Mouse (Mus musculus): Measurements from ENCODE around the gene Kif3c. TPM values are rescaled to one million over a fixed set of nuclear protein-coding genes. Genes with fewer than 3 reads are reported as not detected.

Gene Kif3c
- polyA plus RNA-seq, 1 experiment, result 2.4 TPM

DNA sequence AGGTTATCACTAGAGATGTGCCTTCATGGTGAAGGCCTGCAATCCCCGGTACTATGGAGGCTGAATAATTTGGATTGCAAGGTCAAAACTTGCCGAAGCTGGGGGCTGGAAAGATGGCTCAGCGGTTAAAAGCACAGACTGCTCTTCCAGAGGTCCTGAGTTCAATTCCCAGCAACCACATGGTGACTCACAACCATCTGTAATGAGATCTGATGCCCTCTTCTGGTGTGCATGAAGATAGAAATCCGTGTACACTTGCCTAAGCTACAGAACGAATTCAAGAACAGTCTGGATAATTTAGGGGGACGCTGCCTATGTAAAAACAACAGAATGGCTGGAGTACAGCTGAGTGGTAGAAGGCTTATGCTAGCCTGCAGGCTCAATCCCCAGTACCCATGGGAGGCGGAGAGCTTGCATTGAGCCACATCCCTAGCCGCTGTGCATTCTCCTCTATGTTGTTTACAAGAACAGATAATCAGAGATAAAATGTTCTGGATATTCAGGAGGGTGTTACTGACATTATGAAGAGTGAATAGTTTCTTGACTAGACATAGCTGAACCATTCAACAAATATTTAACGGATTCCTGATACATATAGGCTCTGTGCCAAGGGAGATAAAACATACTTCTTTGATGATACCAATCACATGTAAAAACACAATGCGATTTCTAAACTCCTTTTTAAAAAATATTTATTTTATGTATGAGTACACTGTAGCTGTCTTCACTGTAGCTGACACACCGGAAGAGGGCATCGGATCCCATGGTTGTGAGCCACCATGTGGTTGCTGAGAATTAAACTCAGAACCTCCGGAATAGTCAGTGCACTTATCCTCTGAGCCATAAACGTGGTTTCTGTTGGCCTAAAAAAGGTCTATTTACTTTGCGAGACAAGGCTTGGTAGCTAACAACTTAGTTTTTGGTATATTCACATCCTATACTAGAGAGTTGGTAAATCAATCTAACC lies 60.7 kb downstream of the Kif3c start:
- H3K4me1 ChIP-seq (ENCODE audit: control insufficient read depth, insufficient read depth, insufficient read length, low read length), result peaks cover 13% of the 10 kb centered on the region
- peak overlapping the region; percentile 72 for H3K4me3 ChIP-seq (ENCODE audit: insufficient read depth, low read depth, low read length)
- peak overlapping the region; percentile 35 for H3K27ac ChIP-seq (replicated peaks; ENCODE audit: low read depth, low read length)

- Histone ChIP-seq H3K4me1 (ENCODE audit: control insufficient read depth, insufficient read depth, insufficient read length, low read length) (peaks cover 13% of the 10 kb centered on the region), H3K27ac (replicated peaks; ENCODE audit: low read depth, low read length) (peak within 1 kb of the TSS; percentile 79), H3K4me3 (ENCODE audit: insufficient read depth, low read depth, low read length) (peak within 1 kb of the TSS; percentile 72)
Measured at GRCm38 (mm10) chr12:3426530-3427034, 61.6 kb downstream of the Kif3c start, which contains the start of gene Asxl2. TSS of gene Asxl2 (plus strand) at chr12:3426857.

DNA sequence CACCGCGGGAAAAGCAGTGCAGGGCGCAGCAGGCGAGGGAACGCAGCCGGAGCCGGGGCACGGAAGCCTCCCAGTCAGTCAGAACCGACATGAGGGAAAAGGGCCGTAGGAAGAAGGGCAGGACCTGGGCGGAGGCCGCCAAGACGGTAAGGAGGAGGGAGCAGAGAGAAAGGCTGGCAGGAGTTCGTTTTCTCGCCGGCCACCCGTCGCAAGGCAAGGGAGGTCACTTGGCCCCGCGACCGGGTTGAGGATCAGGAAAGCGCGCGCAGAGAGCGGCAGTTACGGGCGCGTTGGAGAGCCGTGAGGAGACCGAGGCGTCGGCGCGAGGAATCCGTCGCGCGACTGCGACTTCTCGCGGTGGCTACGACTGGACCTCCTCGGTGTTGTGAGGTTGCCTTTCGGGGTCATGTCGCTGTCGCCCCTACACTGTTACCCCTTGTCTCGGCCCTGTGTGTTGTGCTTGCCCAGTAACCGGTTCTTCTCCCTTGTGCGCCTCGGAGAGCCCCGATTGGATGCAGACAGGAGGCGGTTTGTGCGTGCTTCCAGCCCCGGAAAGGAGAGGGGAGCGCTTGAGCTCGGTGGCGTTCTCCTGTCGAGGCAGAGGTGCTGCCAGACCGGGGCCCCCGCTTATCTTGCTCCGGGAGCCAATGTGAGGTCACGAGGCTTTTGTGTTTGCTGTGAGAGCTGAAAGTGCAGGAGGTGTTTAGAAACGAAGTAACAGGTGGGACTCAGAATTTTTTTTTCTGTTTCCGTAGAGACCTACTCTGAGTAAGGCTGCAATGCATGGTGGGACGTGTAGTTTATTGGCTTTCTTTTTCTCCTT lies 62.3 kb downstream of the Kif3c start:
- Histone ChIP-seq H3K4me3 (ENCODE audit: insufficient read depth, low read depth, low read length) (peak overlapping the region; percentile 72), H3K27ac (replicated peaks; ENCODE audit: low read depth, low read length) (peak overlapping the region; percentile 72), H3K4me1 (ENCODE audit: control insufficient read depth, insufficient read depth, insufficient read length, low read length) (peaks cover 15% of the 10 kb centered on the region)

DNA sequence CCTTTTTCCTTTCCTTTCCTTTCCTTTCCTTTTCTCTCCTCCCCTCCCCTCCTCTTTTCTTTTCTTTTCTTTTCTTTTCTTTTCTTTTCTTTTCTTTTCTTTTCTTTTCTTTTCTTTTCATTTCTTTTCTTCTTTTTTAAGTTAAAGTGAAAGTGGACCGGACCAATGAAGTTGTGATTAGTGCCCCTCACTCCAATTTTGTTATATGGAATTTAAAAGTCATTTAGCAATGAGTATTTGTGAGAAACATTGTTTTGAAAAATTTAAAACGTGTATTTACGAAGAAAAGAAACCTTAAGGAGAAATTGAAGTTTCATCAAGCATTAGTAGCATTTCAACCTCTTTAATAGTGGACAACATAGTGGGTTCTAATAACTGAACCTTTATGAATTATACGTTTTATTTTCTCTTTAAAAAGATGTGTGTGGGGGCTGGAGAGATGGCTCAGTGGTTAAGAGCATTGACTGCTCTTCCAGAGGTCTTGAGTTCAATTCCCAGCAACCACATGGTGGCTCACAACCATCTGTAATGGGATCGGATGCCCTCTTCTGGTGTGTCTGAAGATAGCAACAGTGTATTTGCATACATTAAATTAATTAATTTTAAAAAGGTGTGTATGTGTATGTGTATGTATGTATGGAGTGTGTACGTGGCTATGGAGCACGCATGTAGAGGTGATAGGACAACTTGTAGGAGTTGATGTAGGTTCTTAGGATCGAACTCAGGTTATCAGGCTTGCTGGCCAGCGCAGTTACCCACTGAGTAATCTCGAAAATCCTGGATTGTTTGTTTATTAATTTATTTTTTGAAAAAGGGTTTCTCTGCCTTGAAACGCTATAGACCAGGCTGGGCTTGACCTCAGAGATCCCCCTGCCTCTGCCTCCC lies 63.2 kb downstream of the Kif3c start:
- peak overlapping the region; percentile 72; the same call in 1 of the 2 replicates for H3K4me3 ChIP-seq (ENCODE audit: insufficient read depth, low read depth, low read length)
- peaks cover 15% of the 10 kb centered on the region for H3K4me1 ChIP-seq (ENCODE audit: control insufficient read depth, insufficient read depth, insufficient read length, low read length)
- no peak overlapping the region for H3K27ac ChIP-seq (replicated peaks; ENCODE audit: low read depth, low read length)

GRCm38 (mm10) chr12:3429681-3430442 lies 64.9 kb downstream of the Kif3c start:
- Histone ChIP-seq H3K4me1 (ENCODE audit: control insufficient read depth, insufficient read depth, insufficient read length, low read length) (peaks cover 13% of the 10 kb centered on the region), H3K27ac (replicated peaks; ENCODE audit: low read depth, low read length) (no peak overlapping the region), H3K4me3 (ENCODE audit: insufficient read depth, low read depth, low read length) (no peak overlapping the region)

DNA sequence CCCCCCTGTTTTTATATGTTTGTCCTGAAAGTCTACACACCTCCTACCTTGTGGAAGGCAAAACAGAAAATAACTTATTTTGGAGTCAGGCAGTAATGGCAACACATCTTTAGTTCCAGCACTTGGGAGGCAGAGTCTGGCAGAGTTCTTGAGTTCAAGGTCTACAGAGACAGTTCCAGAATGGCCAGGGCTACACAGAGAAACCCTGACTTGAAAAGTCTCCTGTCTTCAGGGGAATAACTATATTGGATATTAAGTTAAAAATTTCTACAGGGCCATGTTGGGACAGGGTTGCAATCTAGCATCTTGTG lies 65.5 kb downstream of the Kif3c start:
- H3K27ac ChIP-seq (replicated peaks; ENCODE audit: low read depth, low read length), result no peak overlapping the region
- peaks cover 12% of the 10 kb centered on the region for H3K4me1 ChIP-seq (ENCODE audit: control insufficient read depth, insufficient read depth, insufficient read length, low read length)
- H3K4me3 ChIP-seq (ENCODE audit: insufficient read depth, low read depth, low read length), result no peak overlapping the region

DNA sequence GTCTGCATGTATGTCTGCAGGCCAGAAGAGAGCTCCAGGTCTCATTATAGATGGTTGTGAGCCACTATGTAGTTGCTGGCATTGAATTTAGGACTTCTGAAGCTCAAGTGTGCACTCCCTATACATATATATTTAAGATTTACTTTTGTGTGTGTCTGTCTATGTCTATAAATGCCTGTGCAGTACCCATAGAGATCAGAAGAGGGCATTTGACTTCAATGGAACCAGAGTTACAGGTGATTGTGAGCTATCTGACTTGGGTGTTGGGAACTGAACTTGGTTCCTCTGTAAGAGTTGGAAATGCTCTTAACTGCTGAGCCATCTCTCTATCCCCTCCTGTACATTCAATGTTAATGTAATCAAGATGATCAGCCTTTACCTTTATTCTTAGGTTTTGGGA lies 66.1 kb downstream of the Kif3c start:
- Histone ChIP-seq H3K4me3 (ENCODE audit: insufficient read depth, low read depth, low read length) (no peak overlapping the region), H3K4me1 (ENCODE audit: control insufficient read depth, insufficient read depth, insufficient read length, low read length) (peaks cover 9% of the 10 kb centered on the region), H3K27ac (replicated peaks; ENCODE audit: low read depth, low read length) (no peak overlapping the region)

- no peak overlapping the region for H3K27ac ChIP-seq (replicated peaks; ENCODE audit: low read depth, low read length)
- no peak overlapping the region for H3K4me3 ChIP-seq (ENCODE audit: insufficient read depth, low read depth, low read length)
- peaks cover 10% of the 10 kb centered on the region for H3K4me1 ChIP-seq (ENCODE audit: control insufficient read depth, insufficient read depth, insufficient read length, low read length)
Measured at GRCm38 (mm10) chr12:3433736-3434135, 68.8 kb downstream of the Kif3c start.

- no peak overlapping the region for H3K4me3 ChIP-seq (ENCODE audit: insufficient read depth, low read depth, low read length)
- no peak overlapping the region for H3K27ac ChIP-seq (replicated peaks; ENCODE audit: low read depth, low read length)
Measured at GRCm38 (mm10) chr12:3436446-3436845, 71.5 kb downstream of the Kif3c start.

DNA sequence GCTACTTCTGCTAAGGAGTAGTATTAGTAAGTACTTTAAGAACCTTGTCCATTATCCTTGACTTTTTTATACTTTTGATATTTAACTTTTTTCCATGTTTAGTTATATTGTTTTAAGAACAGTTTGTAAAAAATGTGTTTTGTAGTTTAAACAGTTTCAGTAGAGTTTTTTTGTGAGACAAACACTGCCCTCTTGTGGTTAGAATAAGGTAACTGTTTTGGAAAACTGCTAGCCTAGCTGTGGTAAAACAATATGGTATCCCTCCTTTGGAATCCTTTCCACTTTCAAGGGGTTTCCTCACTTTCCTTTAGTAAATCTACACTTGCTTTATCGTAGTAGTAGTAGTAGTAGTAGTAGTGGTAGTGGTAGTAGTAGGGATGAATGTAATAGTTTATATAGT lies 72.9 kb downstream of the Kif3c start:
- Histone ChIP-seq H3K4me3 (ENCODE audit: insufficient read depth, low read depth, low read length) (no peak overlapping the region), H3K27ac (replicated peaks; ENCODE audit: low read depth, low read length) (no peak overlapping the region), H3K4me1 (ENCODE audit: control insufficient read depth, insufficient read depth, insufficient read length, low read length) (peaks cover 5% of the 10 kb centered on the region)

More at GRCm38 (mm10) chr12:3436446-3436845, 71.5 kb downstream of the Kif3c start:
- peaks cover 6% of the 10 kb centered on the region for H3K4me1 ChIP-seq (ENCODE audit: control insufficient read depth, insufficient read depth, insufficient read length, low read length)

GRCm38 (mm10) chr12:3440916-3441315 lies 76.0 kb downstream of the Kif3c start:
- H3K27ac ChIP-seq (replicated peaks; ENCODE audit: low read depth, low read length), result no peak overlapping the region
- peaks cover 5% of the 10 kb centered on the region for H3K4me1 ChIP-seq (ENCODE audit: control insufficient read depth, insufficient read depth, insufficient read length, low read length)
- no peak overlapping the region for H3K4me3 ChIP-seq (ENCODE audit: insufficient read depth, low read depth, low read length)

GRCm38 (mm10) chr12:3441361-3441760 lies 76.4 kb downstream of the Kif3c start:
- H3K4me3 ChIP-seq (ENCODE audit: insufficient read depth, low read depth, low read length), result no peak overlapping the region
- peaks cover 3% of the 10 kb centered on the region for H3K4me1 ChIP-seq (ENCODE audit: control insufficient read depth, insufficient read depth, insufficient read length, low read length)
- H3K27ac ChIP-seq (replicated peaks; ENCODE audit: low read depth, low read length), result no peak overlapping the region

DNA sequence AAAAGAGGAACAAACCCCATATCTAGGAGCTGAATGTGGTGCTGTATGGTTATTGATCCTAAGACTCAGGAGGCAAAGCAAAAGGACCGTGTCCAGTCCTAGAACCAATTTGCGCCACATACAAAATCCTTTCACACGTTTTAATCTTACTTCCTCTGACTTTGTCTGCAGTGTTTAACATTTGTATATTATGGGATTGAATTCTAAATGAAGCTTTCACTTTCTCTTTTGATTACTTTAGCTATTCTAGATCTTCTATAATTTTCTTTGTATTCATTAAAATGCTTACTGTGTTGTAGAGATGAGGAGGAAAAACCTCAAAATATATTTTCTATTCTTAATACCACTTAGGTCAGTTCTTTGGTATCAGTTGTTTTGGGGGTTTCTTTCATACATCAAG lies 88.6 kb downstream of the Kif3c start:
- Histone ChIP-seq H3K4me3 (ENCODE audit: insufficient read depth, low read depth, low read length) (no peak overlapping the region), H3K27ac (replicated peaks; ENCODE audit: low read depth, low read length) (no peak overlapping the region), H3K4me1 (ENCODE audit: control insufficient read depth, insufficient read depth, insufficient read length, low read length) (no peaks in the 10 kb centered on the region)

All from brown adipose tissue, adult 24 weeks (tissue).